In the genomic region with DNA sequence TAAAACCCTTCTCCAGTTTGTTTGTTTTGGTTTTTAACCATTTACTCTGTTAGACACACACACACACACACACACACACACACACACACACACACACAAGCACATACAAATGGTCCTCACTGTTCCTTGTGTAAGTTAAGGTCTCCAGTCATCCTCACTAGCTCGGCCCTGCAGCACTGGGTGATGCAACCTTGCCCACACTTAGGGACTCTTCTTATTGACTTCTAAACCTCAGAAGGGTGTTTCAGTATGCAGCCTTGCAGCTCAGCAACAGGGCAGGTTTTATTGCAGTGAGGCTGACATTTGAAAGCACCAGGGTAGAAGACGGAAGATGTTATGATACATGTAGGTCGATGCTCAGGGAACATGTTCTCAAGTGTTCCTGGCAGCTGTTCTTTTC, we compare ENCODE assay signal across 13 mouse cellular contexts.
"Had no signal": no experiment of that assay in that cellular context is flagged by ENCODE, and none has a peak within 500 bp of the region (broad histone marks: within the 10 kb centered on the region; RNA-seq: fewer than 3 reads in every experiment).

No protein-coding gene starts in this region.

- H3K27me3 ChIP-seq: limb, embryonic 12.5 days; neural tube, embryonic 12.5 days had no signal

- H3K36me3 ChIP-seq: limb, embryonic 12.5 days; midbrain, embryonic 10.5 days; neural tube, embryonic 12.5 days had no signal

- H3K4me3 ChIP-seq: limb, embryonic 12.5 days; midbrain, embryonic 10.5 days; neural tube, embryonic 12.5 days had no signal

- H3K27ac ChIP-seq: kidney, postnatal 0 days; limb, embryonic 12.5 days; liver, embryonic 14.5 days; midbrain, embryonic 10.5 days; neural tube, embryonic 12.5 days had no signal

- H3K9me3 ChIP-seq: limb, embryonic 12.5 days; midbrain, embryonic 10.5 days; neural tube, embryonic 12.5 days had no signal

- DNase-seq: kidney, adult 8-10 months; kidney, postnatal 36 days; layer of hippocampus, adult 9-11 months; layer of hippocampus, postnatal 36 days; lung, adult 18-20 months; lung, postnatal 36 days; midbrain, embryonic 14.5 days; spleen, adult 18-20 months had no signal
